Mouse (Mus musculus) neural tube, embryonic 11.5 days (tissue): ENCODE data around the gene Ankmy1. TPM values are rescaled to one million over a fixed set of nuclear protein-coding genes. Genes with fewer than 3 reads are reported as not detected.

Experiments used
- ATAC-seq: fragments of 200-750 bp; cut with Nextera tagmentation; 2 replicates; pipeline ENCODE4 v1.8.0; 2017; ENCODE audit warnings: moderate number of reproducible peaks, mild to moderate bottlenecking, moderate TSS enrichment, moderate library complexity; ENCODE audit not compliant: insufficient read depth, low FRiP score, low TSS enrichment
- DNase-seq: peaks from one replicate; pipeline ENCODE4 v3.0.0-alpha.2; 2015; ENCODE audit warnings: low spot score
- H3K27ac ChIP-seq: fragments of 300-500 bp; sonication (generic); 2 replicates; pipeline ENCODE4 v1.5.1; 2014; ENCODE audit warnings: low read depth, mild to moderate bottlenecking, low read length
- H3K27me3 ChIP-seq: fragments of 300-500 bp; sonication (generic); 2 replicates; pipeline ENCODE4 v1.6.1; 2014; ENCODE audit warnings: mild to moderate bottlenecking, low read length, mixed read lengths; ENCODE audit not compliant: control insufficient read depth, insufficient read depth
- H3K36me3 ChIP-seq: fragments of 300-500 bp; sonication (generic); 2 replicates; pipeline ENCODE4 v1.6.1; 2014; ENCODE audit warnings: mild to moderate bottlenecking, low read length, moderate library complexity, mixed read lengths; ENCODE audit not compliant: control insufficient read depth, insufficient read depth
- H3K4me1 ChIP-seq: fragments of 300-500 bp; sonication (generic); 2 replicates; pipeline ENCODE4 v1.6.1; 2014; ENCODE audit warnings: low read length, mixed read lengths; ENCODE audit not compliant: control insufficient read depth, insufficient read depth
- H3K4me2 ChIP-seq: fragments of 300-500 bp; sonication (generic); 2 replicates; pipeline ENCODE4 v1.6.1; 2014; ENCODE audit warnings: low read depth, mild to moderate bottlenecking, moderate library complexity
- H3K4me3 ChIP-seq: fragments of 300-500 bp; sonication (generic); 2 replicates; pipeline ENCODE4 v1.5.1; 2014; ENCODE audit warnings: low read depth, low read length
- H3K9ac ChIP-seq: fragments of 300-500 bp; sonication (generic); 2 replicates; pipeline ENCODE4 v1.6.1; 2014; ENCODE audit warnings: mild to moderate bottlenecking, low read length
- H3K9me3 ChIP-seq: fragments of 300-500 bp; sonication (generic); 2 replicates; pipeline ENCODE4 v1.6.1; 2016; ENCODE audit warnings: low read length; ENCODE audit not compliant: control insufficient read depth
- WGBS: fragments of 180-500 bp; shearing (Covaris S2); extraction: QIAGEN DNeasy Blood & Tissue Kit; methylation state at CpG from one replicate; pipeline ENCODE4 v1.1.7; 2014; 5-methylcytosine and 5-hydroxymethylcytosine counted together
- polyA plus RNA-seq: library from polyadenylated mRNA; unstranded; fragments of >200 nt; fragmentation: Nextera tagmentation; extraction: Ambion mirVana; gene quantifications from 2 replicates; pipeline ENCODE4 v1.2.1, GENCODE M21; 2014

Gene Ankmy1
- polyA plus RNA-seq: 0.23 and 0.62 TPM in 2 replicates

DNA sequence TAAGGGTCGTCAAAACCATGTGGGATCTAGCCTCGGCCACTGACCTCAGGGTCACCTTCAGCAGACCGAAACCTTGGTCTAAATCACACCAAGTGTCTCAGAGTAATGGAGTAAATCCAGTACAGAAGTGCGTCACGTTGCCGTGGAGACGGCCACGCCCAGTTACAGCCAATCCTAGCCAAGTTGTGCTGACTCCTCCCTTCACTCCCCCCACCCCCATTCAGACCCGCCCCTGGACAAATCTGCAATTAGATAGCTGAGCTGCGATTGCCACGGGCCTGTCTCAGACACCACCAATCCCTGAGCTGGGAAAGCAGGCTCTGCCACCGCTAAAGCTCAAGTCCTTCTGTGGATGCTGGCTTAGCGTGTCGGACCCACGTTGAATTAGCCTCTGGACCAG lies at the start of gene Ankmy1:
Ankmy1 (minus strand) TSS at position 121 of the 400 bp plus-strand sequence.
- WGBS: 2% methylated on average over 15 of the region's 15 CpGs
- H3K9me3 ChIP-seq: no peaks in the 10 kb centered on the region
- DNase-seq: peak; percentile 80
- no peaks in the 10 kb centered on the region for H3K36me3 ChIP-seq
- no peak within 1 kb of the TSS for H3K9ac ChIP-seq
- no peaks in the 10 kb centered on the region for H3K27me3 ChIP-seq
- H3K4me1 ChIP-seq: peaks cover 8% of the 10 kb centered on the region; the same call in 1 of the 2 replicates
- H3K4me3 ChIP-seq: peak within 1 kb of the TSS; percentile 10; the same call in 1 of the 2 replicates
- H3K4me2 ChIP-seq: peak within 1 kb of the TSS; percentile 45
- H3K27ac ChIP-seq: no peak within 1 kb of the TSS
- peak; percentile 51; the same call in 1 of the 2 replicates for ATAC-seq

DNA sequence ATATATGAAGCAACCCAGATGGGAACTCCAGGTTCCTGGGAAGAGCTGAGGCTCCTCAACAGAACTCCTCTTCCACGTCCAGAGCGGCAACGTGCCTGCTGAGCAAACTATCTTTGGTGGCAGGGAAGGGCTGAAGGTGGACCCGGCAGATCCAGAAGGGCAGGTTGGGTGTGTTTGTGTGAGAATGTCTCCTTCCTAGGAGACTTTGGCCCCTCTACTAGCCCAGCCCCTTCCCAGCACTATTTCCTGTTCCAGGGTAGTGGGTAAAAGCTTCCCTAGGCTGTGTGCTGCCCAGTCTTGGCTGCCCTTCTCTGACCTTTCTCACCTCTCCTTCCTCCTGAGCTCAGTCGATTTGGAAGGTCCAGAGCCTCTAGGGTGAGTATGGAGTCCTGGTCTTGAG lies 47.9 kb upstream of the Ankmy1 start, which contains the start of gene Gpr35:
Gpr35 (plus strand) TSS at position 259 of the 400 bp plus-strand sequence.
- WGBS: 84% methylated on average over 5 of the region's 5 CpGs
- DNase-seq: no peak
- Histone ChIP-seq H3K9ac (no peak within 1 kb of the TSS), H3K27ac (no peak within 1 kb of the TSS), H3K27me3 (no peaks in the 10 kb centered on the region), H3K4me3 (no peak within 1 kb of the TSS), H3K36me3 (peaks cover 9% of the 10 kb centered on the region), H3K9me3 (no peaks in the 10 kb centered on the region), H3K4me2 (no peak within 1 kb of the TSS), H3K4me1 (no peaks in the 10 kb centered on the region)
- no peak for ATAC-seq

DNA sequence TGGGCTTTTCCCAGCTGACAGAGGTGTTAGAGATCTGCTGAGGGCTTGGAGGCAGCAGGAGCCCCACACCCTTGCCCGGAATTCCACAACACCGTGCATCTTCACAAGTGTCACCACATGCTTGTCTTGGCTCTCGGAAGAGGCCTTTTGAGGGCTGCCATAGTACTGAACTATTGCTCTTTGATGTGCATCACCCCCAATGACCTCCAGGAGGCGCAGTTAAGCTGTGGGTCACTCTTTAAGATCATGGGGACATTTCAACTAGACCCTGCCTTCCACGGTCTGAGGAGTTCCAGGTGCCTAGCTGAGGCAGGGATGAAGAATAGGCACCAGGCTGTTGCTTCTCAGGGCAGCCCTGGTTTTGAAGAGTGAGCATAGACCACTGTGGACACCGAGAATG lies 46.7 kb upstream of the Ankmy1 start:
- DNase-seq: peak; percentile 22
- H3K4me3 ChIP-seq: no peak overlapping the region
- H3K9me3 ChIP-seq: no peaks in the 10 kb centered on the region
- no peak for ATAC-seq
- H3K4me2 ChIP-seq: no peak overlapping the region
- 60% methylated on average over 6 of the region's 6 CpGs for WGBS
- no peak overlapping the region for H3K9ac ChIP-seq
- peaks cover 17% of the 10 kb centered on the region for H3K36me3 ChIP-seq
- no peaks in the 10 kb centered on the region for H3K4me1 ChIP-seq
- no peak overlapping the region for H3K27ac ChIP-seq
- H3K27me3 ChIP-seq: no peaks in the 10 kb centered on the region

DNA sequence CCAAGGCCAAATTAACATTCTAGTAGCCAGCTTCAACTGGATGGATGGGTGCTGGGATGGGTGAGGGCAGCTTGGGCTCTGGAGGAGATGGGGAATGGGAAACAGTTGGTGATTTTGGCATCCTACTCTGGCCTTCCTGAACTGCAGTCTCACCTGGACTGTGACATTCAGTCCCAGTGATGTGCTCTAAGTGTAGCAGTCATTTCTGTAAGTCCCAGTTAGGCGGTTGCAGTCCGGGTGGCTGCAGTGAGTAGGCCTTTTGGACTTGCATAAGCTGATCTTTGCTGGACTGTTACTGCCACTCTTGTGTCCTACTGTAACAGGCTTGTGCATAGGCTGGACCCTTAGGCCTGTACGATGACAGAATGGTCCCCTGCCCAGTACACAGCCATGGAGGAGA lies 45.3 kb upstream of the Ankmy1 start:
- Histone ChIP-seq H3K4me2 (no peak overlapping the region), H3K9ac (no peak overlapping the region), H3K4me1 (no peaks in the 10 kb centered on the region), H3K4me3 (no peak overlapping the region), H3K9me3 (no peaks in the 10 kb centered on the region), H3K27me3 (no peaks in the 10 kb centered on the region), H3K36me3 (peaks cover 17% of the 10 kb centered on the region), H3K27ac (no peak overlapping the region)
- ATAC-seq (no peak), DNase-seq (no peak)
- WGBS: 90% methylated on average over 3 of the region's 3 CpGs

DNA sequence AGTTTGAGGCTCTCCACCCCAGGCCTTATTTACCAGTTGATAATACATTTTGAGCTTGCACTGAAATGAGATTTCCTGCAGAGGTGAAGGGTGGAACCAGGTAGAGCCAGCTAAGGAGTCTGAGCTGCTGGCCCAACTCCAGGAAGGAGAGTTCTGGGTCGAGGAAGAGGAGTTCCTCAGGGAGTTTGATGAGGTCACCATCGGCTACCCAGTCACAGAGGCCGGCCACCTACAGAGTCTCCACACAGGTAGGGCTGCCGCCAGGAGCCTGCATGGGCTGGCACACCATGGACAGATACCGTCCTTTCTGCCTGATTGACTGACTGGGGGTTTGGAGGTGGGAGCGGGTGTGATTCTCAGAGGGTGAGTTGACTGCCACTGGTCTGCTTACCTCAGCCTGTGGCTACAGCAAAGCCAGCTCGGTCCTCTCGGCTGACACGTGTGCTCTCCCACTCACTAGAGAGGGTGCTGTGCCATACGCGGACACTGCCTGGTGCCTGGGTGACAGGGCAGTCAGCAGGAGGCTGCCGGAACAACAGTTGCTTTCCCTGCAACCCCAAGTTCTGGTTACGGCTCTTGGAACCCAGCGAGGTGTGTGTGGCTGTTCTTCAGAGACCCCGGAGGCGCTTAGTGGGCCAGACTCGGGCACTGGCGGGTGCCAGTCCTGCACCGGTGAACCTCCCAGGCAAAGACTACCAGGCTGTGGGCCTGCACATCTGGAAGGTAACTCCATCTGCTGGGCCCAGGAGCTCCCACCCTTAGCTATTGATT lies 40.7 kb upstream of the Ankmy1 start:
- Histone ChIP-seq H3K9ac (no peak overlapping the region), H3K4me2 (no peak overlapping the region), H3K9me3 (no peaks in the 10 kb centered on the region), H3K27ac (no peak overlapping the region), H3K4me1 (no peaks in the 10 kb centered on the region), H3K4me3 (no peak overlapping the region), H3K27me3 (no peaks in the 10 kb centered on the region), H3K36me3 (peaks cover 22% of the 10 kb centered on the region)
- no peak for ATAC-seq
- WGBS: 94% methylated on average over 18 of the region's 19 CpGs
- no peak for DNase-seq

DNA sequence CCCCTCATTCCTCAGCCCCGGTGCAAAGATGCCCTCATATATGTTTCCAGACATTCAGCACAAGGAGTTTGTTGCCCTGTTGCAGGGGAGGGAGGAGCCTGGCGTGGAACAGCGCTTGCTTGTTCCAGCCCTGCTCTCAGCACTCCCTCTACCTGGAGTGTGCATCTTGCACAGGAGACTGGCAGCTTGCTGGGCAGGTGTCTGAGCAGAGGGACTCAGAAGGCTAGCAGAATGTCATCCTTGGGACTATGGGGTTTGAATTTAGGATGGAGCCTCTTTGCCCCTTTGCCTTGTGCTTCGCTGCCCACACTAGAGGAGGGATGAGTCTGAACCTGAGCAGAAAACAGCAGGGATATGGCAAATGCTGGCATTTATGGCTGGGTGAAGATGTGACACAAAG lies 37.0 kb upstream of the Ankmy1 start:
- Histone ChIP-seq H3K4me2 (no peak overlapping the region), H3K9ac (no peak overlapping the region), H3K27ac (no peak overlapping the region), H3K27me3 (no peaks in the 10 kb centered on the region), H3K9me3 (no peaks in the 10 kb centered on the region), H3K4me3 (no peak overlapping the region), H3K36me3 (peaks cover 12% of the 10 kb centered on the region), H3K4me1 (peaks cover 15% of the 10 kb centered on the region)
- WGBS: 94% methylated on average over 4 of the region's 4 CpGs
- ATAC-seq (no peak), DNase-seq (no peak)

DNA sequence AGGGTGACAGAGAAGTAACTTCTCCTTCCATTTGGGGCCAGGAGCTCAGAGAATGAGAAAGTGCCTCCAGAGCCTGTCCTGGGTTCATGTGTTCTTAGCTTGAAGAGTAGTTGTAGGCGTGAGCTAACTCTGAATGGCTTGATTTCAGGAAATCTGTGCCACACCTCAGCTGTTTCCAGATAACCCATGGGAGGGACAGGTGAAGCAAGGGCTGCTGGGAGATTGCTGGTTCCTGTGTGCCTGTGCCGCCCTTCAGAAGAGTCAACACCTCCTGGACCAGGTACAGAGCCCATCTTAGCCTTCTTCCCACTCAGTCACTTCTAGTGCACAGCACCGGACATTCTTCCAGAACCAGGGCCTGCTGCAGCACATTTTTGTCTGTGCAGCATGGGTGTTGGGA lies 35.1 kb upstream of the Ankmy1 start:
- peaks cover 19% of the 10 kb centered on the region for H3K4me1 ChIP-seq
- no peaks in the 10 kb centered on the region for H3K9me3 ChIP-seq
- 85% methylated on average over 3 of the region's 3 CpGs for WGBS
- no peak overlapping the region for H3K4me2 ChIP-seq
- peaks cover 9% of the 10 kb centered on the region for H3K36me3 ChIP-seq
- H3K27ac ChIP-seq: no peak overlapping the region
- no peak overlapping the region for H3K4me3 ChIP-seq
- DNase-seq (no peak), ATAC-seq (no peak)
- H3K9ac ChIP-seq: no peak overlapping the region
- H3K27me3 ChIP-seq: no peaks in the 10 kb centered on the region

DNA sequence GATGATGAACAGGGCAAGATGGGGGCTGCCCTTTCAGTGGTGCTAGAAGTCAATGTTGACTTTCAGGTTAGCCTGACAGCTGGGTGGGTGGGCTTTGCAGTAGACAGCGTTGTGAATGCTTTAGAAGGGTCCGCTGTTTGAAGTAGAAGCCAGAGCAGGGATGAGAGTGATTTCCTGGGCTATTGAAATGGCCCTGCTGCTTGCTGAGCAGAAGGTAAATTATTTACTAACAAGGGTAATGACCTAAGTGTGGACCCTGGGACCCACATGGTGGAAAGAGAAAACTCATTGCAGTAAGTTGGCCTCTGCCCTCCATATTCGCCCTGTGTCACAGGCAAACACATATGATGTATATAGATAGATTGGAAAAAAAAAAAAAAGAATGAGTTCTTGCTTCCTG lies 33.8 kb upstream of the Ankmy1 start:
- Histone ChIP-seq H3K9ac (0 out of 2 replicates have a peak overlapping the region, but pooled peaks have one; percentile 11), H3K27me3 (no peaks in the 10 kb centered on the region), H3K4me2 (peak overlapping the region; percentile 3), H3K4me3 (no peak overlapping the region), H3K36me3 (peaks cover 4% of the 10 kb centered on the region; the same call in 1 of the 2 replicates), H3K27ac (no peak overlapping the region), H3K9me3 (no peaks in the 10 kb centered on the region), H3K4me1 (peaks cover 19% of the 10 kb centered on the region)
- ATAC-seq (no peak), DNase-seq (no peak)
- 62% methylated on average over 3 of the region's 3 CpGs for WGBS

DNA sequence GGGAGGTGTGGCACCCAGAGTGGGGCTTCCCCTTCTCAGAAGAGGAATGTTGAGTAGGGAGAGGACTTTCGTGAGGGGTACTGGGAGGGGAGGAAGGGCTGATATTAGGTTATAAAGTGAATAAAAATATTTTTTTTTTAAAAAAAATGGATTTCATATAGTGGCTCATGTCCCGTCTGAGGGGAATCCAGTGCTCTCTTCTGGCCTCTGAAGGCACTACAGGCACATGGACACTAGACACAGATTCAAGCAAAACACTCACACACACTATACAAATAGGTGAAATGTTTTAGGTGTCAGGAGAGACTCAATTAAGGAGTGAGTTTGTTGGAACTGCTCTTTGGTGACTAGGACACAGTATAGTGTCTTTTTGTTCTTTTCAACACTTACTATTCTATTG lies 33.3 kb upstream of the Ankmy1 start:
- 76% methylated on average over 2 of the region's 2 CpGs for WGBS
- peaks cover 4% of the 10 kb centered on the region; the same call in 1 of the 2 replicates for H3K36me3 ChIP-seq
- H3K27ac ChIP-seq: no peak overlapping the region
- ATAC-seq (no peak), DNase-seq (no peak)
- no peaks in the 10 kb centered on the region for H3K9me3 ChIP-seq
- H3K9ac ChIP-seq: peak overlapping the region; percentile 32; the same call in 1 of the 2 replicates
- H3K4me2 ChIP-seq: peak overlapping the region; percentile 71
- H3K4me1 ChIP-seq: peaks cover 19% of the 10 kb centered on the region
- H3K4me3 ChIP-seq: peak overlapping the region; percentile 51; the same call in 1 of the 2 replicates
- no peaks in the 10 kb centered on the region for H3K27me3 ChIP-seq
